Mouse (Mus musculus) liver, postnatal 0 days (tissue): ENCODE measurements around the gene H2-M3.
"Not testable (repeated sequence)": the region's sequence is repeated elsewhere in the genome, so short reads cannot be mapped to it uniquely, and the experiment has no call there.

Source experiments
- CTCF ChIP-seq: sonication (generic); IDR thresholded peaks from 2 replicates; pipeline ENCODE4 v1.5.1; 2016; ENCODE audit warnings: antibody characterized with exemption, low read depth
- EP300 ChIP-seq: IDR thresholded peaks from 2 replicates; pipeline ENCODE4 v1.6.1; 2016; ENCODE audit warnings: antibody characterized with exemption, low read depth, mild to moderate bottlenecking

DNA sequence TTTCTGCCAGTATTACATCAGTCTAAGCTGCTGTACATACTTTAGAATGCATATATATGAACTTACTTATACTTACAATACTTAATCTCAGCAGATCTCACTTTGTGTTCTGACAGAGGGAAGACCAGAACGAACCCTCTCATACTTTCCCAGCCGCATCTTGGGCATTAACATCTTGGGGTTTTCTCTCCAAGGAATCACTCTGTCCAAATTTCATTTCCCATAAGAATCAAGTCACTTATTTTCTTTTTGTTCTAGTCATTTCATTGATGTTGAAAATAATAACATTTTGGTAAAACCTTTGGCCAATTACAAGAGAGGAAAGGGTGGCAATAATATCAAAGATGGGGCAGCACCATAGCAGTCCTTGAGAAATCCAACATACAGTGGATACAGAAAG, 32.8 kb upstream of the H2-M3 start, which contains the start of gene Olfr97:
- not testable (repeated sequence) for TF ChIP-seq CTCF, EP300
